In genomic region chr8:8726547-8726946, GRCm38 (mm10) we compare ENCODE assay signal across 29 mouse cellular contexts. TPM values are rescaled to one million over a fixed set of nuclear protein-coding genes. Genes with fewer than 3 reads are reported as not detected.
DNase-seq lines count a peak whose midpoint lies in the region; ATAC-seq and TF ChIP-seq lines count a peak whose summit lies in the region.
"Had no signal": no experiment of that assay in that cellular context is flagged by ENCODE, and none has a peak within 500 bp of the region (broad histone marks: within the 10 kb centered on the region; RNA-seq: fewer than 3 reads in every experiment).

No protein-coding gene starts in this region.

- no peak overlapping the region for H3K4me3 ChIP-seq in embryonic facial prominence, embryonic 14.5 days (ENCODE audit: low read depth, low read length)
- H3K4me3 ChIP-seq in embryonic facial prominence, embryonic 10.5 days, result no peak overlapping the region
- H3K4me3 ChIP-seq in hindbrain, embryonic 16.5 days (ENCODE audit: low read length), result no peak overlapping the region
- no peak overlapping the region for H3K4me3 ChIP-seq in hindbrain, embryonic 13.5 days
- H3K4me3 ChIP-seq: embryonic facial prominence, embryonic 12.5 days; embryonic facial prominence, embryonic 15.5 days; erythroblast, embryonic 14.5 days; forebrain, embryonic 10.5 days; forebrain, embryonic 12.5 days had no signal

- no peak for TF ChIP-seq POLR2A in brain, embryonic 14.5 days (IDR thresholded peaks at IDR 0.05; ENCODE audit: borderline replicate concordance, extremely low read depth, insufficient read depth, insufficient read length, poor library complexity, severe bottlenecking)

- WGBS in embryonic facial prominence, embryonic 14.5 days, result 58% methylated on average over 2 of the region's 2 CpGs
- 79% methylated on average over 2 of the region's 2 CpGs for WGBS in embryonic facial prominence, embryonic 10.5 days
- 65% methylated on average over 2 of the region's 2 CpGs for WGBS in hindbrain, embryonic 16.5 days
- WGBS in hindbrain, embryonic 13.5 days, result 66% methylated on average over 2 of the region's 2 CpGs

- ATAC-seq in embryonic facial prominence, embryonic 14.5 days (ENCODE audit: low read depth), result peak; percentile 80; the same call in 1 of the 2 replicates
- peak; percentile 50; the same call in 1 of the 2 replicates for ATAC-seq in hindbrain, embryonic 16.5 days
- ATAC-seq in hindbrain, embryonic 13.5 days (ENCODE audit: low FRiP score), result no peak
- ATAC-seq: activated CD4-positive, CD25-positive, alpha-beta regulatory T cell, adult 4 months; CD4-positive, CD25-positive, alpha-beta regulatory T cell, adult 4 months; forebrain, embryonic 14.5 days; forebrain, embryonic 16.5 days; Patski had no signal

- no peak overlapping the region for H3K4me2 ChIP-seq in embryonic facial prominence, embryonic 14.5 days (ENCODE audit: low read depth, low read length)
- H3K4me2 ChIP-seq in hindbrain, embryonic 16.5 days (ENCODE audit: low read length), result no peak overlapping the region
- H3K4me2 ChIP-seq in hindbrain, embryonic 13.5 days, result no peak overlapping the region
- H3K4me2 ChIP-seq: embryonic facial prominence, embryonic 12.5 days; embryonic facial prominence, embryonic 15.5 days; forebrain, embryonic 12.5 days had no signal

- no peak for TF ChIP-seq CTCF in brain, embryonic 14.5 days (IDR thresholded peaks at IDR 0.05; ENCODE audit: borderline replicate concordance, extremely low read depth, insufficient read depth, insufficient read length)

- H3K27ac ChIP-seq in embryonic facial prominence, embryonic 14.5 days (replicated peaks; ENCODE audit: low read depth, low read length), result no peak overlapping the region
- H3K27ac ChIP-seq in embryonic facial prominence, embryonic 10.5 days (replicated peaks), result no peak overlapping the region
- no peak overlapping the region for H3K27ac ChIP-seq in hindbrain, embryonic 16.5 days (ENCODE audit: low read depth, low read length)
- no peak overlapping the region for H3K27ac ChIP-seq in hindbrain, embryonic 13.5 days
- H3K27ac ChIP-seq: embryonic facial prominence, embryonic 12.5 days; embryonic facial prominence, embryonic 15.5 days; forebrain, embryonic 10.5 days; forebrain, embryonic 12.5 days had no signal

- H3K9ac ChIP-seq in embryonic facial prominence, embryonic 14.5 days (ENCODE audit: low read depth, low read length), result no peak overlapping the region
- H3K9ac ChIP-seq in hindbrain, embryonic 16.5 days (ENCODE audit: low read depth, low read length), result no peak overlapping the region
- H3K9ac ChIP-seq in hindbrain, embryonic 13.5 days, result no peak overlapping the region
- H3K9ac ChIP-seq: embryonic facial prominence, embryonic 12.5 days; embryonic facial prominence, embryonic 15.5 days; forebrain, embryonic 12.5 days had no signal

- DNase-seq in embryonic facial prominence, embryonic 14.5 days (ENCODE audit: low spot score), result no peak
- no peak for DNase-seq in embryonic facial prominence, embryonic 10.5 days (ENCODE audit: low spot score)
- DNase-seq in brain, embryonic 14.5 days (ENCODE audit: low read depth), result peak; percentile 38
- no peak for DNase-seq in kidney, adult 8-10 months
- DNase-seq: adrenal gland, adult 8-10 months; adrenal gland, postnatal 14 days; adrenal gland, postnatal 36 days; B cell, adult 2 months; cerebellum, adult 11 months; cerebellum, adult 18-20 months; cerebellum, adult 8-10 months; cerebellum, adult 9-11 months; cerebellum, postnatal 14 days; cerebellum, postnatal 36 days; embryo, embryonic 11 days had no signal

- H3K4me1 ChIP-seq in embryonic facial prominence, embryonic 14.5 days (ENCODE audit: control insufficient read depth, insufficient read depth, low read length), result no peaks in the 10 kb centered on the region
- H3K4me1 ChIP-seq in embryonic facial prominence, embryonic 10.5 days, result no peaks in the 10 kb centered on the region
- H3K4me1 ChIP-seq in hindbrain, embryonic 16.5 days (ENCODE audit: control insufficient read depth, insufficient read depth, low read depth, low read length), result no peaks in the 10 kb centered on the region
- H3K4me1 ChIP-seq in hindbrain, embryonic 13.5 days (replicated peaks), result no peaks in the 10 kb centered on the region
- H3K4me1 ChIP-seq: embryonic facial prominence, embryonic 12.5 days; embryonic facial prominence, embryonic 15.5 days; forebrain, embryonic 10.5 days; forebrain, embryonic 12.5 days had no signal

- no peaks in the 10 kb centered on the region for H3K36me3 ChIP-seq in embryonic facial prominence, embryonic 14.5 days (ENCODE audit: control insufficient read depth, insufficient read depth, low read length)
- H3K36me3 ChIP-seq in embryonic facial prominence, embryonic 10.5 days (replicated peaks), result no peaks in the 10 kb centered on the region
- H3K36me3 ChIP-seq in hindbrain, embryonic 16.5 days (ENCODE audit: control insufficient read depth, insufficient read depth, low read length), result no peaks in the 10 kb centered on the region
- H3K36me3 ChIP-seq in hindbrain, embryonic 13.5 days, result no peaks in the 10 kb centered on the region
- H3K36me3 ChIP-seq: embryonic facial prominence, embryonic 12.5 days; embryonic facial prominence, embryonic 15.5 days; forebrain, embryonic 10.5 days; forebrain, embryonic 12.5 days; G1E had no signal

- no peaks in the 10 kb centered on the region for H3K9me3 ChIP-seq in embryonic facial prominence, embryonic 14.5 days (ENCODE audit: control insufficient read depth, low read length)
- no peaks in the 10 kb centered on the region for H3K9me3 ChIP-seq in embryonic facial prominence, embryonic 10.5 days
- no peaks in the 10 kb centered on the region for H3K9me3 ChIP-seq in hindbrain, embryonic 16.5 days (ENCODE audit: control insufficient read depth, low read length)
- H3K9me3 ChIP-seq in hindbrain, embryonic 13.5 days, result no peaks in the 10 kb centered on the region
- H3K9me3 ChIP-seq: embryonic facial prominence, embryonic 12.5 days; embryonic facial prominence, embryonic 15.5 days; forebrain, embryonic 10.5 days; forebrain, embryonic 12.5 days; G1E had no signal

- no peaks in the 10 kb centered on the region for H3K27me3 ChIP-seq in embryonic facial prominence, embryonic 14.5 days (replicated peaks; ENCODE audit: control insufficient read depth, insufficient read depth, low read length)
- H3K27me3 ChIP-seq in embryonic facial prominence, embryonic 10.5 days (replicated peaks; ENCODE audit: low read depth, poor library complexity, severe bottlenecking), result no peaks in the 10 kb centered on the region
- no peaks in the 10 kb centered on the region for H3K27me3 ChIP-seq in hindbrain, embryonic 16.5 days (replicated peaks; ENCODE audit: control insufficient read depth, insufficient read depth, low read length)
- H3K27me3 ChIP-seq in hindbrain, embryonic 13.5 days, result no peaks in the 10 kb centered on the region
- H3K27me3 ChIP-seq: CH12.LX; embryonic facial prominence, embryonic 12.5 days; embryonic facial prominence, embryonic 15.5 days; forebrain, embryonic 12.5 days; Patski had no signal

RNA-seq across cellular contexts. Expression of gene Arglu1, which starts 36.2 kb away (rescaled TPM):
- 116 and 131 TPM in 2 replicates for polyA plus RNA-seq in embryonic facial prominence, embryonic 14.5 days (2014; fragmentation: Nextera tagmentation; extraction: Ambion mirVana)
- polyA plus RNA-seq in embryonic facial prominence, embryonic 10.5 days (2016; fragmentation: Nextera tagmentation; extraction: Ambion mirVana), result 174 and 177 TPM in 2 replicates
- 111 and 117 TPM in 2 replicates for polyA plus RNA-seq in hindbrain, embryonic 16.5 days (2015; fragmentation: Nextera tagmentation; extraction: Ambion mirVana)
- 187 and 200 TPM in 2 replicates for polyA plus RNA-seq in hindbrain, embryonic 13.5 days (2015; fragmentation: Nextera tagmentation; extraction: Ambion mirVana)
- polyA plus RNA-seq in brain, embryonic 14.5 days (2012; rRNA removed), result 201 and 255 TPM in 2 replicates
